Mouse (Mus musculus) WW6 (cell line): ENCODE results near the gene Neurl3.
A peak's percentile ranks its signal among the peaks of the same experiment; 100 is the strongest.

Experiments used
- DNase-seq: peaks from one replicate; pipeline ENCODE4 v3.0.0-alpha.2; 2013; ENCODE audit warnings: low read depth, low spot score

The Neurl3 gene

DNA sequence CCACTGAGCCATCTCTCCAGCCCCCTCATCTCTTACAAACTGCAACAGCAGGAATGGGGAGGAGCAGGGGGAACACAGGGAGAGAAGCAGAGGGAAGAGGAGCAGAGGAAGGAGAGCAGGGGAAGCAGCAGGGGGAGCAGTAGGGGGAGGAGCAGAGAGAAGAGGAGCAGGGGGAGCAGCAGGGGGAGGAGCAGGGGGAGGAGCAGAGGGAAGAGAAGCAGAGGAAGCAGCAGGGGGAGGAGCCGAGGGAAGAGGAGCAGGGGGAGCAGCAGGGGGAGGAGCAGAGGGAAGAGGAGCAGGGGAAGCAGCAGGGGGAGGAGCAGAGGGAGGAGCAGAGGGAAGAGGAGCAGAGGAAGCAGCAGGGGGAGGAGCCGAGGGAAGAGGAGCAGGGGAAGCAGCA is 15.8 kb downstream of the Neurl3 start:
- DNase-seq, result no peak

DNA sequence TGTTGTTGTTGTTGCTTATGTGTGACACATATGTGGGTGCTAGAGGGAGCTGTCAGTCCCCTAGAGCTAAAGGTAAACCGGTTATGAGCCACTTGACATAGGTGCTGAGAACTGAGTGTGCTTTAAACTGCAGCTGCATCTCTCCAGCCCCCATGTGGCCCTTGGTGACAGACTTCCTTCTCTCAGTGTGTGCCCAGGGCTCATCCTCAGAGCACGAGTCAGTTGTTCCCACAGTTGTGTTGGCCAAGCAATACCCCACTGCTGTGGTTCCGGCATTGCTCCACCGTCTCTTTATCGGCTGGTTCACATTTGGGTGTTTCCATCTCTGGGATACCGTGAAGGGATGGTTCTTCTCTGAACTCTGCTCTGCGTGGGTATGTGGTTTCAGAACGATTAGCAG is 17.2 kb downstream of the Neurl3 start:
- DNase-seq, result no peak

DNA sequence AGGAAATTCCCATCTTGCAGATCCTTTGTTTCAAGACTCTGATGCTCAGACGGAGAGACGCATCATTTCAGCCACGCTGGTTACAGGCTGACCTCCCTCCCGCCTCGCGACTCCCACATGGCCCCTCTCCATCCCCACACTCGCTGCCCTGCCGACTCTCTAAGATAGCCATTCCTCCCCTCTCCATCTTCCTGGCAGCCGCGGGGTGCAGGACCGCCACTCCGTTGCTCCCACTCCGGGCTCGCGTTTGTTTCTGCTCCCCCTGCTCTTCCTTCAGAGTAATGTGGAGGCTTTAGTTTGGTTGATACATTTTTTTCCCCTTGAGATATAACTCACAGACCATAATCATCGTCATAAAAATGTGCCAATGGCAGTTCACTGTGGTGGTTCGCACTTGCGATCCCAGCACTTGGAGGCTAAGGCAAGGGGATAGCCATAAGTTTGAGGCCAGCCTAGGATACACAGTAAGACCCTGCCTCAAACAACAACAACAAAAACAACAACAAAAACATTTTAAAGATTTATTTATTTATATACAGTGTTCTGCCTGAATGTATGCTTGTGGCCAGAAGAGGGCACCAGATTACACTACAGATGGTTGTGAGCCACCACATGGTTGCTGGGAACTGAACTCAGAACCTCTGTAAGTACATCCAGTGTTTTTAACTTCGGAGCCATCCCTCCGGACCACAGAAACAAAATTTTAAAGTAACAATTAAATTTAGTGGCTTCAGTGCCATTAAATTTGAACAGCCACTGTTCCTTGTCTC is 18.4 kb downstream of the Neurl3 start:
- no peak for DNase-seq

DNA sequence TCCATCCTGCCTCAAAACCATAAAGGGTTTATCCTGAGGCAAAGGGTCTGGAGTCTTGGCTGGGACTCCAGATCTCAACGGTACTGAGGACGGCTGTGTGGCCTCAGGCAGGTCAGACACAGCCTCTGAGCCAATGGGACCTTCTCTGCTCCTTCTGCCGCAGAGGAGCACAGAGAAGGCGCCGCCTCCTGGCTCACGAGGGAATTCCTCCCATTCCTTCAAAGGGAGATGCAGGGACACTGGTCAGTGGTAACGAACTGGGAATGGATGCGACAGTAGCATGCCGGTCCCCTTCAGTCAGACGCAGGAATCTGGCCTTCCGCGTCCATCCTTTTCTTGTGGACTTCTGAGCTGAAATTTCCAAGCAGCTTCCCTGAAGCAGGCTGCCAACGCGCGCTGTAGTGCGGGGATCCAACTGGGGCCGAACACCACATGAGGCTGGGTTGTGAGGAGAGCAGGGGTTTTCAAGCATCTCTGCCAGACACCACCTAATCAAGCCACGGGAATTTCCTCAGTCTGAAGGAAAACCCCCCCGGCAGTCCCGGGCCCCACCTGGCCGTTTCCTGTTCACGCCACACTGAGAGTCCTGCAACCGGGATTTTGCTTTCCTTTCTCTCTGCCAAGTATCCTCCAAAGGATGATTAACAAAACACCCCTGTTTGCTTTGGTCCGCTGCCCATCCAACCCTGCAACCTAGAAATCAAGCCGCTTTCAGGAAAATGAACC is 19.7 kb downstream of the Neurl3 start:
- DNase-seq, result peak; percentile 61

DNA sequence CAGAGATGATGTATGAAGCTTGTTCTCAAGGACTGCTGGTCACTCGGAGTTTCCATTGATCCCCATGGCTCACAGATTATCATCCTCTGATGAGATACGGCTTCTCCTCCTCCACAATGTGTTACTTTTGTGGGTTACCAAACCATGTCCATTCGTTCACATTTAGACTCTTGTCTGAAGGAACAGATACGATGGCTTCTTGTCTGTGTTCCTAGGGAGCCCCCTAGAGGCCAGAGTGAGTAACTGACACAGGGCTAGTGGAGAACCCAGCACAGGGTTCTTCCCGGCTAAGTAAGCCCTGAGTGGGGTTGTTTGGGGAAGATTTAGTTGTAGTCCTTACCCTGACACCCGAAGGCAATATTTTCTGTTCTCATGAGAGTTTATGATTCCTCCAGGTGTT is 21.7 kb downstream of the Neurl3 start:
- no peak for DNase-seq

DNA sequence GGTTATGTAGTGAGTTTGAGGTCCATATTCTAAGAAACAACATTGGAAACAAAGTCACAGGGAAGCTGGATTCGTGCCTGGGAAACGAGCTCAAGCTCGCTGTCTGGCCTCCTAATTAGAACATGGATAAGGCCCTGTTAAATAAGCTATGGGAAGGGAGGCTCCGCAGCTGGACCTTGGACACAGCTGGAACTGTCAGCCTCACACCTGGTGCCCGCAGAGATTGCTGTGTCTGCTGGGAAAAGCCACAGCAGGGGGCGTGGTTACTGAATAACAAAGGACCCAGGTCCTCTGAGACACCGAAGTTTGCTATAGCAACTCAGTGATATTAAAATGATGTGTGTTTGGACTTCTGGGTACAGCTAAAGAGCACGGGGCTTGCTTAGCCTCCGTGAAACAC is 23.1 kb downstream of the Neurl3 start:
- no peak for DNase-seq

DNA sequence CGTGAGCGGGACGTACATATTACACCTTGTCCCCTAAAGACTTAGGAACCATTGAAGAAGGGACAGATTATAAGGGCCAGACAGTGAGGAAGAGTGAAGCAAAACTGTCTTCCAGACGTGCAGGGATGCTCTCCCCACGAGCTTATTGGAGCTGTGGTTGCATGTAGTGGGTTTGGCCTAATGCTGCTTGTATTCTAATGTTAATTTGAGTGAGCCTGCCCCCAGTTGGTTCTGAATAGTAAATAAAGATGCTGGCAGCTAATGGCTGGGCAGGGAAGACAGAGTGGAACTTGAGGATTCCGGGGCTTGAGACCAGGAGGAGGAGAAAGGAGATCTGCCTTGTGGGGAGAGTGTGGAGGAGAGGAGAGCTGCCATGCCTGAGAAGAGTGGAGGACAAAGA is 27.8 kb downstream of the Neurl3 start:
- no peak for DNase-seq

DNA sequence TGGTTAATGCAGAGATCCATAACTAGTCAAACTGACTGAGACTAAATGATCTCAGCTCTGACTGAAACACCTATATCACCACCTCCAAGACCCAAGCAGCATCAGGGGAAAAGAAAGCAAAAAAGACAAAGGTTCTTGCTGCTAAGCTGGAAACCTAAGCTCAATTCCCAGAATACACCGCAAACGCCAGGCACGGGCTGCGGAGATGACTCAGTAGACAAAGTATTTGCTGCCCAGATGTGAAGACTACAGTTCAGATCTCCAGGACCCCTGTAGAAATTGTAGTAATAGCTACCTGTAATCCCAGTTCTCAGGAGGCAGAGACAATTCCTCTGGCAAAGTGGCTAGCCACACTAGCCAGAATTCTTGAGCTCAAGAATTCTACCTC is 29.7 kb downstream of the Neurl3 start:
- DNase-seq, result no peak

DNA sequence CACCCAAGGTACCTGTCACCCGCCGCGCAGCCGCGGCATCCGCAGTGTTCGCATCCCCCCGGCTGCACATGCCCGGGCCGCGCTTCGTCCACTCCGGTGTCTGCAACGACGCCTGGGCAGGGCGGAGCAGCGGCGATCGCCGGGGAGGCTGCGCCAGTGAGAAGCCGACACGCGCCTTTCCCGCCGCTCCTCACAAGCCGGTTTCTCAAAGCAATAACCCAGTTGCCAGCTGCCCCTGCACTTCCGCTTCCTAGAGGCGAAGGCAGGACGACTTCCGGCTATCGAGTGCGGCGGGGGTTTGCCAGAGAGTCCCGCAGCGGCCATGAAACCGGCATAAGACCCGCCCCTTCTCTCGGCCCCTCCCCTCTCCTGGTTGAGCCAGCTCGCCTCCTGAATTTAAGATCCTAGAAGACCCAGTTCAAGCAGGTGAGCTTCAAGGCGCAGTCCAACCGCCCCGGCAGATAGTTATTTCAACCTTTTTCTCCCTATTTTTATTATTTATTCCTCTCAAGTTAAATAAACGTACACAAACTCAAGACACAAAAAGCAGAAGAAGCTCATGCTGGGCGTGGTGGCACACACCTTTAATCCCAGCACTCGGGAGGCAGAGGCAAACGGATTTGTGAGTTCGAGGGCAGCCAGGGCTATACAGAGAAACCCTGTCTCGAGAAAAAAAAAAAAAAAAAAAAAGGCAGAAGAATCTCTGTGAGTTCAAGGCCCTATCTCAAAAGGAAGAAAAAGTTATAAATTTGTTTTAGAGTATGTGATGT is 30.2 kb downstream of the Neurl3 start, which contains the start of gene Uggt1:
Uggt1 (minus strand) TSS at position 663 of the 770 bp plus-strand sequence.
- peak; percentile 78 for DNase-seq

DNA sequence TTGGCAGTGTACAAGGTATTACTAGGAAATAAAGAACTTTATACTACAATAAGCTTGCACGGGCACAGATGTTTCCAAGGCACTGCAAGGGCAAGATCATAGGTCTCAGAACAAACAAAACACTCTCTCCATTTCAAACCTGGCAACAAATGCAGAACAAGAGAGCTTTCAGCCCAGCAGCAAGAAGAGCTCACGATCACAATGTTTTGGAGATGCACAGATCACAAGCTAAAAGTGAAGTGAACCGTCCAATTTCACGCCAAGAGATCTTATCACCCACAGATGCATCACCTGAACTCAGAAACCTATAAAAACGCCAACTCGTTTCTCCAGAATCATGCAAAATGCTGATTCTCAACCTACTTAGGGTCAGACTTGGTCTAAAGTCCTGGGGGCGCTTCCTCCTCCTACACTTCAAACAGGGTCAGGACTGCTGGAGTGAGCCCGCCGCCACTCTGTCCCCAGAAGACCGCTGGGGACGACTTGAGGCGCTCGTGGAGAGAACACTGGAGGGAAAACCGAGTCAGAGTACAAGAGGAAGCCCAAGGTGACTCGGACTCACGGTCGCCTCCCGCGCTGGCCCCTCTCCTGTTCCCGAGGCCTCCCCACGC is 30.9 kb downstream of the Neurl3 start:
- no peak for DNase-seq

DNA sequence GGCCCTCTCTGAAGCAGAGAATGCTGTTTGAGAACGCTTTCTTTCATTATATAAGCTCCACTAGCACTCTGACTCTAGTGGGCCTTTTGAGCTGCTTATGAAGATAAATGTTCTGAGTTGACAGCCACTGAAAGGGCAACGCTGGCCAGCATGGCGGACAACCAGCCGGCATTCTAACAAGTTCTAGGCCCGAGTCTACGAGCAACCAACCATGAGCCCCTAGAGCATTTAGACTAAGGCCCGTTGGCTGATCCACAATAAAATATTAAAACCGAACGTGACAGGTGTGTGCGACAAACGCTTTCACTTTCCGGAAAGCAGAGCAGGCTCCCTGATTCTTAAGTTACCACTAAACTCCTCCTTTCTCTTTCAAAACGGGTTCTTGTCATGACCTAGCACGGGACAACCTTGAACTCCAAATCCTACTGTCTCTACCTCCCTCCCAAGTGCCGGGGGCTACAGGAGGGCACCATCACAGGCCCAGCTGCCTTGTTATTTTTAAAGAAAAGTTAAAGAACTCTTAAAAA is 32.5 kb downstream of the Neurl3 start:
- no peak for DNase-seq

DNA sequence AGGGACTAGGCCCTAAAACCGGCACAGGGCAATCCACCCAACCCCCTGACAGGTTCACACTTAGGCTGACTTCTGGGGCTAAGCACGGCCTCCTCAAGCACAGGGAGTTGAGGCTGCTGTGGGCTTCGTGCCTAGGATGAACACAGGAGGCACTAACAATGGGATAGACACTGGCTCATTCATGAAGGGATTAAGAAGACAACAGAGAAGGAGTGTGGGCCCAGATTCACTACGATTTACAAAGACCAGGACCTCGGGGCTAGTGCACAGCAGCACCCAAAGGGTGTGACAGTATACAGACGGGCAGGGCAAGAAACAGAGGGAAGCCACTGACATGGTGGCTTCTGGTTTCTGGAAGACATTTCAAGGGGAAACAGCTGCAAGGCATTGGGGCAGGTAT is 34.3 kb downstream of the Neurl3 start:
- no peak for DNase-seq

DNA sequence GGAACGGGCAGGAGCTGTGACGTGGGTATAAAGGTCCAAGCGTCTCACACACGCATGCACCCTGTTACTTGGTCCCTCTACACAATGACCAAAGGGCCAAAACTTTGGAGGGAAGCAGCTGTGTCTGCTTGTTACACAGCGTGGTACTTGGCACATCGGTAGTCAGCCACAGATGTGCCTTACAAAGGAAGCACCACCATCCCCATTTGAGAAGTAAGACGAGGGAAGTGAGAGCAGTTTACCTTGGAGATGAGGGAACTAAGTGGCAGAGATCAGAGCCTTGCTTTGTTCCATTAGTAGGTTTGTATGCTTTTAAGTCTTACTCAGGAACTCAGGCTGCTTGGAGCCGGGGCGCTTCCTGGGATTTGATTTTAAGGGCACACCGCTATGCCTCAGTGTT is 35.1 kb downstream of the Neurl3 start:
- no peak for DNase-seq

DNA sequence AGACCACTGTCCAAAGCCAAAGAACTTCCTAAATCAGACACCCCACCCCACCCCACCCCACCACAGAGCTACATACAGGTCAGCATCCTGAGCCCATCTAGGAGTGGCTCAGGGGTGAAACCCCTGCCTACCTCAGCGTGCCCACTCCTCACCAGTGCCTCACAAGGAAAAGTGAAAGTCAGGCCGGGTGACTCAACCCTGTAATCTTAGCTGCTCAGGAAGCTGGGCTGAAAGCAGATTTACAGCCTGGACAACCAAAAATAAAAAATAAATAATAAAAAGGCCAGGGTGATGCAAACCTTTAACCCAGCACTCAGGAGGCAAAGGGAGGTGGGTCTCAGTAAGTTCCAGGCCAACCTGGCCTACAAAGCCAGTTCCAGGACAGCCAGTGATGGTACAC is 38.6 kb downstream of the Neurl3 start:
- DNase-seq, result no peak

DNA sequence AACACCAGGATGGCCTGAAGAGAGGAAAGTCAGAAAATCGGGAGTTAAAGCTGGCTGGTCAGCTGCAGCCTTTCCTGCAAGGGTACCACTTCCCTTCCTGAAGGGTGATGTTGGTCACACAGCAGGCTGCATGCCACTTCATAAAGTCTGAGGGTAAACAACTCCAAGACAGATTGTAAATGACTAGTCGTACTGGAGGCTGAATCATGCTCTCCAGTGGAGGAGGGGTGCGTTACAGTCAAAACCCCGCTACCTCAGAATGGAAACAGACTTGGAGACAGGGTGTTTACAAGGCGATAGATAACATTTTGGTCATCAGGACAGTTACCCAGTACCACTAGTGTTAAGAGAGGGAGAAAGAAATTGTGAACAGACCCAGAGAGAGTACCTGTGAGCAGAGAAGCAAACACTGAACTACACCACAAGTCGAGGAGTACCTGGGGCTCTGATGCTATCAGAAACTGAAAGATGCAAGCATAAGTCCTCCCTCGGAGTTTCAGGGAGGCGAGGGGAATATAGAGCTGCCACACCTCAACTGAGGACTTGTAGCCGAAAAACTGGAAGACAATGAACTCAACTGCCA is 39.3 kb downstream of the Neurl3 start:
- DNase-seq, result no peak

DNA sequence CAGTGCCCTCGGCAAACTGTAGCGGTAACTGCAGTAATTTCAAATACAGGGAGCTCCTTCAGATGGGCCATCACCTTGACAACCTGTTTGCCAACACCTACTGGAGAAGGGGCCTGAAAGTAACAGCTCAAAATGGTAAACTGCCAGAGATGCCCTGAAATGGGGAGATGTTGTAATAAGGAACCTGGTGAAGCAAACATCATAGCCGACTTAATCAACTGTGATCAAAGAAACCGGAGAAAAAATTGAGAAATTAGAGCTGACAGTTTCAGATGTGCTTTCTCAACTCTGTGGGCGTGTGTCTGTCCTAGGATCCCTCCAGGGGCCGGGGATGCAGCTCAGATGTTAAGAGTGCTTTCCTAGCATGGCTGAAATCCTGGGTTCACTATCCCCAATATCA is 41.3 kb downstream of the Neurl3 start:
- no peak for DNase-seq

DNA sequence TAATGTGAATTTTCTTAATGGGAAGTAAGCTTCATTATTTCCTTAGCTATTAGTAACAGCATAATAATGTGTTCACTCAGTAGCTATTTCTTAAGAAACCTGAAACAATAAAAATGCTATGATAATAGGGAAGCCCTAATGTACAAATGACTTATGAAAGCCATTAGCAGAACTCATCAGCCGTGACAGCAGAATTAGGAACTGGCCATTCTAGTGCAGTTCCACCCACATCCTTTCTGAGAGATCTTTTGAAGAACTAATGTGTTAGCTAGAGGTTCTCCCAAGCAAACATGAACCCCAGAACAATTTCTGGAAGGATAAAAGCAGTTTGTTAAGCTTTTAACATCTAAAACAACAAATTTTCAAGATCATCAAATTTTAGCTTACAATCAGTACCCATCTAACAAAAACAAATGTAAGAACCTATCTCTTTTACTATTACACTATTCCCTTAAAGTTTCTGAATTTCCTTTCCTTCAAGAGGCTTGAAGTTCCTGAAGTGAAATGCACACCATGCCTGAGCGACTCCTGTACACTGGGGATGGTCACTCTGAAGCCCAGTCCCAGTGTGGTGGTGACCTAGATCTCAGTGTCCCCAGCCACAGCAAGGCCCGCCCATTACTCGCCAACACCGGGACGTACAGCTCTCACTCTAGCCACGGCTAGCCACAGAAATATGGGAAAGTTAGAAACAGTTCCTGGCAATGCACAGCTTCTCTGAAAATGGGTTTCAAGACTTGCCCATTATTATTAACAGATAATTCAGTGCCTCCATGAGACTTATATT is 43.4 kb downstream of the Neurl3 start:
- DNase-seq, result no peak

DNA sequence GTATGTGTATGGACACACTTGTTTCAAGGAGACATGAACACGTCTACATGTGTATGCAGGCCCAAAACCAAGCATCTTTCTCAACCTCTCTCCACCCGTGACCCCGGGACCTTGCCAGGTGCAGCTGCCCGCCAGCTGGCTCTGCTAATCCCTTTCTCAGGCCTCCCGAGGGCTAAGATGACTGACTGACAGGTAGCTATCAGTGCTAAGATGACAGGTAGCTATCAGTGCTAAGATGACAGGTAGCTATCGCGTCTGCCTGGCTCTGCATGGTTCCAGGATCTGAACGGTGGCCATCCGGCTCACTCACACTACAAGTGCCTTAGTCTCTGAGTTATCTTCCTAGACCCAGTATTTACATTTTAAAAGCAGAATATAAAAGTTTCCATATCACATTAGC is 46.0 kb downstream of the Neurl3 start:
- DNase-seq, result no peak

DNA sequence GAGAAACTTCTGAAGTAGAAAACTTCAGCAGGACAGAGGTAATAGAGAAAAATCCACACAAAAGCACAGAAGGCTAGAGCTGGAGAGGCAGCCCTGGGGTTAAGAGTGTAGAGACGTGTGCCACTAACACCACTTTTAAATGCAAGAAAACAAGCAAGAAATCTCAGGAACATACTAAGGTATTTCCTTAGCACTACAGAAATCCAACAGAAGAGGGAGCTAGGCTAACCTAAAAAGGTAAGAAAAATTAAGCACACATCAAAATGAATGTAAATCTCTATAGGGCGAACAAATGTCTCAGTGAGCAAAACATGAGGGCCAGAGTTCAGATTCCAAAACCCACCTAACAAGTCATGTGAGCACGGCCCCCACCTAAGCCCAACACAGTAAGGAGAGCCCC is 49.8 kb downstream of the Neurl3 start:
- DNase-seq, result no peak
